Mouse (Mus musculus): ENCODE results near the gene Olfr414.

- TF ChIP-seq TAL1 (IDR thresholded peaks at IDR 0.05; ENCODE audit: low read length), result no peak
- no peak for TF ChIP-seq GATA1 (IDR thresholded peaks at IDR 0.05; ENCODE audit: low read length)
Measured at GRCm38 (mm10) chr1:174482567-174482966, 58.7 kb downstream of the Olfr414 start.
